Mouse (Mus musculus): ENCODE results near the gene Armc9.

- no peak for TF ChIP-seq CTCF (IDR thresholded peaks at IDR 0.05; ENCODE audit: borderline replicate concordance, insufficient read depth, low read depth, low read length)
- no peak for TF ChIP-seq POLR2A (IDR thresholded peaks at IDR 0.05; ENCODE audit: borderline replicate concordance, insufficient read depth, low read length)
These were observed 40.4 kb upstream of the Armc9 start for GRCm38 (mm10) chr1:86114141-86114540.

All from cerebellum, adult 2 months (tissue).